Mouse (Mus musculus) ES-E14 (cell line): Measurements from ENCODE around the gene Nrf1.

ENCODE experiments used
- CHD2 ChIP-seq: IDR thresholded peaks from 2 replicates; pipeline ENCODE4 v1.6.1; 2014; ENCODE audit warnings: mild to moderate bottlenecking, low read depth, low read length, inconsistent platforms
- MAFK ChIP-seq: IDR thresholded peaks from 2 replicates; pipeline ENCODE4 v1.6.1; 2014; ENCODE audit warnings: mild to moderate bottlenecking, low read depth, low read length, inconsistent platforms; ENCODE audit not compliant: insufficient read depth

GRCm38 (mm10) chr6:30135590-30135989 is 87.8 kb downstream of the Nrf1 start:
- TF ChIP-seq MAFK (no peak), CHD2 (no peak)
